Mouse (Mus musculus): ENCODE results near the gene Scaf1. TPM values are rescaled to one million over a fixed set of nuclear protein-coding genes. Genes with fewer than 3 reads are reported as not detected.

The Scaf1 gene
- polyA plus RNA-seq, 1 experiment = 406 TPM

- no peak for TF ChIP-seq GATA1 (IDR thresholded peaks at IDR 0.05; ENCODE audit: low read length)
Measured at GRCm38 (mm10) chr7:44984833-44985164, 31.4 kb downstream of the Scaf1 start.

DNA sequence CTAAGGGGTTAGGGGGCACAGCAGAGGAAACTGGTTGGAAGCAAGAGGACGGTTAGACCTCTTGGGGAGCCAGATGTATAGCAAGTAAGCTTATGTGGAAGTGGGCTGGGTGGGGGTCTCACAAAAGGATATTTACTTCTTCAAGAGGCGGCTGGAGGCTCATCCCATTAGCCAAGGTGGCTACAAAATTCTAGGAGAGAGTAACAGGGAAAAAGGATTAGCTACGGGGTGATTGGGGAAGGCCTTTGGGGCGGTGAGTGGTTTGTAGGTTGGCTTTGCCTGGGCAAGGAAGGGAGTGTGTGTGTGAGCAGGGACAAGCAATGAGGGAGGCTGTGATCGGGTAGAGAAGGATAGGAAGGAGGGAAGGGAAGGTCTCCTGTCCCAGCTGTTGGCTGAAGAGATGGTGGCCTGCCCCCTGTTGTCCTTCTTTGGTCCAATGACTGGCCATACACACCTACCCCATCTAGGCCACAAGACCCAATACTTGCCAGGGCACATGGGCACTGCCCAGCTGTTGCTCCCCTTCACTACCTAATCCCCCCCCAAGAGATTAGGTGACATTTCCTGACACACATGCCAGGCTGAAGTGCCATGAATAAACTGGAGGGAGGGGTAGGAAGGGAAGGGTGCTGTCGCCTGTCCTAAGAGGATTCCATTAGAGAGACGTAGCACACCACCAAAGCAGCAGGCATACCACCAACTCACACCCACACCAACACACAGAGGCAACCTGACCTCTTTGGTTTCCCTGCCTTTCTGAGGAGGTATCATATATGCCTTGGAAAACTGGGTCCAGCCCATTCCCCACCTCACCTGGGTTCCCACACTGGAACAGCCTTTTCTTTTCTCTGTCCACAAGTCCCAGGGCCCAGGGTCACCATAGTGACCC is 32.0 kb downstream of the Scaf1 start:
- TF ChIP-seq GATA1 (IDR thresholded peaks at IDR 0.05; ENCODE audit: low read length) = no peak

- TF ChIP-seq GATA1 (IDR thresholded peaks at IDR 0.05; ENCODE audit: low read length) = no peak
Measured at GRCm38 (mm10) chr7:44983085-44983484, 33.1 kb downstream of the Scaf1 start.

- TF ChIP-seq GATA1 (IDR thresholded peaks at IDR 0.05; ENCODE audit: low read length) = no peak
Measured at GRCm38 (mm10) chr7:44981539-44981938, 34.6 kb downstream of the Scaf1 start.

GRCm38 (mm10) chr7:44978300-44978699 is 37.9 kb downstream of the Scaf1 start:
- no peak for TF ChIP-seq GATA1 (IDR thresholded peaks at IDR 0.05; ENCODE audit: low read length)

- no peak for TF ChIP-seq GATA1 (IDR thresholded peaks at IDR 0.05; ENCODE audit: low read length)
Measured at GRCm38 (mm10) chr7:44975117-44975419, 41.1 kb downstream of the Scaf1 start.

DNA sequence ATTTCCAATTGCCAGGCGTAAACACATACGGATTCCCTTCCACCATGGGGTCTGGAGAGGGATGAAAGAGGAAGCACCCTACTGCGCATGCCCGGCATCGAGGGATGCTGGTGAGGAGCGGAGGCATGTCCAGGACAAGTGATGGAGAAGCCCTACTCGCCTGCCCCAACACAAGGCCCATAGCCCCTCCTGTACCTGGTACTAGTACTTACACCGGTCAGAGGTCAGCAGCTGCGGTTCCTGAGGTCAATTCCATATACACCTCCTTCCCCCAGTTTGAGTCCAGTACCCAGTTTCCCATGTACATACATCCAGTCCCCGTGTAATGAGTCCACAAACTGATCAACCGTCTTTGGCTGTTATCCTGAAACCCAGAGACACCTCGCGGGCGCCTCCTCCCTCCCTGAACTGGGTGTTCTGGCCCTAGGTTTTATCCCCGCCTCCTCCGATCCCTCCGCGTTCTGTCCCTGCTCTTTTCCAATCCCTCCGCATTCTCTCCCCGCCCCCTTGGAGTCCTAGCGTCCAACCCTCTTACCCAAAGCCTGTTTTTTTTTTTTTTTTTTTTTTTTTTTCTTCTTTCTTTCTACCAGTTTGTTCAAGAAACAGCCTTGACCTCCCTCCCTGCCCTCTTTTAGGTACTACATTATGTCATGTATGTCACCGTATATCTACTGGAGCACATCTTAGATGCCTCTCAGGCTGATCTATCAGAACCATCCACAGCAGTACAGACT is 41.6 kb downstream of the Scaf1 start, which contains the start of gene Cpt1c:
TSS of gene Cpt1c (minus strand) at position 469 of the 734 bp plus-strand sequence.
- no peak for TF ChIP-seq GATA1 (IDR thresholded peaks at IDR 0.05; ENCODE audit: low read length)

- TF ChIP-seq GATA1 (IDR thresholded peaks at IDR 0.05; ENCODE audit: low read length) = no peak
Measured at GRCm38 (mm10) chr7:44973415-44974130, 42.6 kb downstream of the Scaf1 start.

- no peak for TF ChIP-seq GATA1 (IDR thresholded peaks at IDR 0.05; ENCODE audit: low read length)
Measured at GRCm38 (mm10) chr7:44971142-44971541, 45.0 kb downstream of the Scaf1 start.

DNA sequence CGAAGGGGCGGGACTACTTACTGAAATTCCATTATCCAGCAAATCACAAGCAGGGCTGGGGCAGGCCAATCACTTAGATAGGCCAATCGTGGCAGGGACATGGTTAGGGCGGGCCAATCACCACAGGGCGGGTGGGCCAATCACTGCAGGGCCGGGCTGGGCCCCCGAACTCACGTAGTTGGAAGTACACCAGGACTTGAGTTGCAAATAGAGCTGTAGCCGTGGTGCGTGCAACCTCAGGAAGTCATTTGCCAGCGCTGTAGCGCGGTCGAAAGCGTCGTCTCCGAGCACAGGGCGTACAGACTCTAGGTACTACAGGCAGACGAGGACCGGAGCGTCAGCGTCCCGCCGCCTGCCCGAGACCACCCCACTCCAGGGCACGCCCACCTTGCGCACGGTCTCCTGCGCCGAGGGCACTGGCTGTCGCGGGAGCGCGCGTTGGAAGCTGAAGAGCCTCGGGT is 45.9 kb downstream of the Scaf1 start:
- TF ChIP-seq GATA1 (IDR thresholded peaks at IDR 0.05; ENCODE audit: low read length) = no peak

DNA sequence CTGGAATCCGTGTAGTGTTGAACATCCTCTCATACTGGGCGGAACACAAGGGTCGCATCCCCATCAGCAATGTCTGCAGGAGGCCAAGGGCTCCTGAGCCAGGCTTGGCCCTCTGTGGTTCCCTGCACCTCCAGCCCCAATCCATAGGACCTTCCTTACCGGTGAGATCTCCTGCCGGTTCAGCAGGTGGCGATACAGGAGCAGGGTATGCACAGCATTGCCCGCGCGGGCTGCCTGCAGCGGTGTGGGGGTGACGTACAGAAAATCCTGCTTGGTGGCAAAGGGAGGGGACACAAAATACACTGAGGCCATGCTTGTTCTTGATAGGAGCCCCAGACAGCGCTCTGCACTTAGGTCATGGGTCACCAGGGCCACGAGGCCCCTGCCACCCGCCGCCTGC is 49.5 kb downstream of the Scaf1 start:
- TF ChIP-seq GATA1 (IDR thresholded peaks at IDR 0.05; ENCODE audit: low read length) = no peak

DNA sequence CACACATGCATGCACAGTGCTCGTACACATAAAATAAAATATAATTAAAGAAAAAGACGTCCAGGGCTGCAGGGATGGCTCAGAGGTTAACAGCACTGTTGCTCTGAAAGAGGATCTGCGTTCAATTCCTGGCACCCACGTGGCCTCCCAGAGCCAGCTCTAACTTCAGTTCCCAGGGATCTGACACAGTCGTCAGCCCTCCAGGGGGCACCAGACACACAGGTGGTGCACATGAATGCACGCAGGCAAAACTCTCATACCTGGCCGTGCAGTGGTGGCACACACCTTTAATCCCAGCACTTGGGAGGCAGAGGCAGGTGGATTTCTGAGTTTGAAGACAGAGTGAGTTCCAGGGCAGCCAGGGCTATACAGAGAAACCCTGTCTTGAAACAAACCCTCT is 50.2 kb downstream of the Scaf1 start:
- no peak for TF ChIP-seq GATA1 (IDR thresholded peaks at IDR 0.05; ENCODE audit: low read length)

DNA sequence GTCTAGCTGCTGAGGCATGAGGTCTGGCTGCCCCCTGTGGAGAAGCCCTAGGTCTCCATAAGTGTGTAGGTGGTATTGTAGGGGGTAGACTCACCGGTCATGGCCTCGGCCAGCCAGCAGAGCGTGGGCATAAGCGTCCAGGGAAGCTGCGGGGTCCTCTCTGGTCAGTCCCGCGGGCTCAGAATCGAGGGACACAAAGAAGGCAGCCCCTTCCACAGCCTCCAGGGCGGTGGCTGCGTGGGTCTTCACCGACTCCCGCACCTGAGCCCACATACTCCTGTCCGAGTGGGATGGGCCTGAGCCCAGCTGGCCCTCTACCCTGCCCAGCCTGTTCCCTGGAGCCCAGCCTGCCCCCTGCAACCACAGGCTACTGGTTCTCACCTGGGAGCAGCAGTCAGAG is 51.2 kb downstream of the Scaf1 start:
- no peak for TF ChIP-seq GATA1 (IDR thresholded peaks at IDR 0.05; ENCODE audit: low read length)

GRCm38 (mm10) chr7:44962831-44963230 is 53.3 kb downstream of the Scaf1 start:
- TF ChIP-seq GATA1 (IDR thresholded peaks at IDR 0.05; ENCODE audit: low read length) = no peak

- no peak for TF ChIP-seq GATA1 (IDR thresholded peaks at IDR 0.05; ENCODE audit: low read length)
Measured at GRCm38 (mm10) chr7:44962337-44962736, 53.8 kb downstream of the Scaf1 start.

DNA sequence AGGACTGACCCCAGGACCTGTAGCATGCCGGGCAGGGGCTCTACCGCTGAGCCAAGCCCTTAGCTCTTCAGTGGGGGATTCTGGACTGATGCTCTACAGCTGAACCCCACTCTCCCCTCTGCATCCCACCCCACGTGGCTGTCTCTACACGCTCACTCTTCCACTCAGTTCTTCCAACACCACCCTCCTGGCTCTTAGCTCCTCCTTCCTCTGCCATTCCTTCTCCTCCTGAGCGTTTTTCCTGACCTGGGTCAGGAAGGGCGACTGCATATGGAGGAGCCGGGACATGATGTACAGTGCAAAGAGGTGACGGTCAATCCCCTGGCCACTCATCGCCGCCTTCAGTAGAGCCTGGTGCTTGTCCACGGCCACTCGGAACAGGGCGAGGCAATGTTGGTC is 55.7 kb downstream of the Scaf1 start:
- no peak for TF ChIP-seq GATA1 (IDR thresholded peaks at IDR 0.05; ENCODE audit: low read length)
